Mouse (Mus musculus) spleen, embryonic (tissue): ENCODE data around the gene Fa2h.

Experiments
- CTCF ChIA-PET: fragments of 350-600 bp; sonication (Branson Sonifier 250); formaldehyde crosslinking; loops from one replicate; lab custom pipeline; 2022; lab: Charles Lee

The Fa2h gene

GRCm38 (mm10) chr8:111393391-111394363, at the start of gene Fa2h:
Gene Fa2h, minus strand, starts transcription at chr8:111393824.
- CTCF ChIA-PET = no interaction called here

- CTCF ChIA-PET = interaction anchor here (2.5 kb wide), 1 partner anchor 96 kb away, joined by 11 read pairs; no protein-coding TSS in a partner anchor
These were observed 45.6 kb upstream of the Fa2h start for GRCm38 (mm10) chr8:111439189-111439588.

GRCm38 (mm10) chr8:111435071-111435828, 41.6 kb upstream of the Fa2h start:
- CTCF ChIA-PET = no interaction called here

- CTCF ChIA-PET = no interaction called here
These were observed 31.0 kb upstream of the Fa2h start for GRCm38 (mm10) chr8:111424646-111425045.

GRCm38 (mm10) chr8:111424181-111424580, 30.6 kb upstream of the Fa2h start:
- CTCF ChIA-PET = no interaction called here

GRCm38 (mm10) chr8:111422614-111423013, 29.0 kb upstream of the Fa2h start:
- CTCF ChIA-PET = interaction anchor here (0.7 kb wide), 1 partner anchor 30 kb away, joined by 3 read pairs; no protein-coding TSS in a partner anchor

GRCm38 (mm10) chr8:111419171-111419570, 25.5 kb upstream of the Fa2h start:
- CTCF ChIA-PET = no interaction called here

- CTCF ChIA-PET = interaction anchor here (0.6 kb wide), 1 partner anchor 114 kb away, joined by 4 read pairs; no protein-coding TSS in a partner anchor
These were observed 25.0 kb upstream of the Fa2h start for GRCm38 (mm10) chr8:111418601-111419000.

GRCm38 (mm10) chr8:111417222-111417621, 23.6 kb upstream of the Fa2h start:
- CTCF ChIA-PET = no interaction called here

- CTCF ChIA-PET = no interaction called here
These were observed 9.8 kb upstream of the Fa2h start for GRCm38 (mm10) chr8:111403391-111403790.

GRCm38 (mm10) chr8:111391268-111391667, 2.4 kb downstream of the Fa2h start:
- CTCF ChIA-PET = no interaction called here

- CTCF ChIA-PET = no interaction called here
These were observed 2.8 kb downstream of the Fa2h start for GRCm38 (mm10) chr8:111390837-111391236.

- CTCF ChIA-PET = no interaction called here
These were observed 4.0 kb downstream of the Fa2h start for GRCm38 (mm10) chr8:111389581-111389980.

GRCm38 (mm10) chr8:111385915-111386314, 7.7 kb downstream of the Fa2h start:
- CTCF ChIA-PET = no interaction called here

GRCm38 (mm10) chr8:111384628-111385027, 9.0 kb downstream of the Fa2h start:
- CTCF ChIA-PET = no interaction called here

- CTCF ChIA-PET = no interaction called here
These were observed 18.4 kb downstream of the Fa2h start for GRCm38 (mm10) chr8:111375192-111375591.

- CTCF ChIA-PET = no interaction called here
These were observed 23.9 kb downstream of the Fa2h start for GRCm38 (mm10) chr8:111369711-111370110.

GRCm38 (mm10) chr8:111367350-111367749, 26.3 kb downstream of the Fa2h start:
- CTCF ChIA-PET = no interaction called here

- CTCF ChIA-PET = no interaction called here
These were observed 26.9 kb downstream of the Fa2h start for GRCm38 (mm10) chr8:111366610-111367234.

GRCm38 (mm10) chr8:111363489-111363888, 30.1 kb downstream of the Fa2h start:
- CTCF ChIA-PET = no interaction called here

- CTCF ChIA-PET = no interaction called here
These were observed 32.9 kb downstream of the Fa2h start for GRCm38 (mm10) chr8:111360579-111361209.
